Mouse (Mus musculus): ENCODE measurements around the gene Ptpre. TPM values are rescaled to one million over a fixed set of nuclear protein-coding genes. Genes with fewer than 3 reads are reported as not detected.

The Ptpre gene
- polyA plus RNA-seq, 1 experiment from 2014 or later = 2.5 TPM

GRCm38 (mm10) chr7:135705753-135706152, 168.5 kb downstream of the Ptpre start:
- no peak overlapping the region for H3K4me2 ChIP-seq (ENCODE audit: low read depth, low read length)
- H3K4me1 ChIP-seq (replicated peaks; ENCODE audit: control insufficient read depth, insufficient read depth, low read length) = 0 out of 2 replicates have a peak, but pooled peaks cover 4% of the 10 kb centered on the region
- H3K4me3 ChIP-seq (ENCODE audit: low read length) = no peak overlapping the region
- H3K36me3 ChIP-seq (ENCODE audit: control insufficient read depth, insufficient read depth, low read length) = peaks cover 58% of the 10 kb centered on the region
- H3K27ac ChIP-seq (ENCODE audit: low read length) = no peak overlapping the region
- H3K9ac ChIP-seq (ENCODE audit: low read length) = no peak overlapping the region
- H3K27me3 ChIP-seq (ENCODE audit: control insufficient read depth, insufficient read depth, low read depth, low read length) = no peaks in the 10 kb centered on the region
- H3K9me3 ChIP-seq (ENCODE audit: control insufficient read depth, low read length) = no peaks in the 10 kb centered on the region
- ATAC-seq (ENCODE audit: low read depth) = no peak
- WGBS = 84% methylated on average over 6 of the region's 6 CpGs

DNA sequence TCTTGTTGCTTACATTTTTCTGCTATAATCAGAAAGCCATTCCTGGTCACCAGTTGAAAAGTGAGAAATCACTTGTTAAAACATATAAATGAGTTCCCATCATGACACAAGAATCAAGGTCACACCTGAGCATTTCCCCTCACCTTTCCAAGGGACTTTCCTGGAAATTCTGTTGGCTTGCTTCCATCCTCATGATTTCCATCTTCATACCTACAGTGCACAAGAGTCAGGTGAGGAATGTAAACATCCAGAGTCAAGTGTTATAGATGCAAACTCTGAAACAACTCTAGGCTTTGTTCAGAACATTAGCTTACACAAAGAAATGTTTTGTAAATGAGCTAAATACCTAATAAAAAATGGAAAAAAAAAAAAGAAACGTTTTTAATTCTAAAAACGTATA, 173.4 kb downstream of the Ptpre start:
- H3K9ac ChIP-seq (ENCODE audit: low read length) = no peak overlapping the region
- peaks cover 21% of the 10 kb centered on the region for H3K4me1 ChIP-seq (replicated peaks; ENCODE audit: control insufficient read depth, insufficient read depth, low read length)
- H3K27me3 ChIP-seq (ENCODE audit: control insufficient read depth, insufficient read depth, low read depth, low read length) = no peaks in the 10 kb centered on the region
- peaks cover 30% of the 10 kb centered on the region for H3K36me3 ChIP-seq (ENCODE audit: control insufficient read depth, insufficient read depth, low read length)
- WGBS = 63% methylated on average over 2 of the region's 2 CpGs
- ATAC-seq (ENCODE audit: low read depth) = no peak
- H3K9me3 ChIP-seq (ENCODE audit: control insufficient read depth, low read length) = no peaks in the 10 kb centered on the region
- H3K4me3 ChIP-seq (ENCODE audit: low read length) = no peak overlapping the region
- no peak overlapping the region for H3K4me2 ChIP-seq (ENCODE audit: low read depth, low read length)
- no peak overlapping the region for H3K27ac ChIP-seq (ENCODE audit: low read length)

DNA sequence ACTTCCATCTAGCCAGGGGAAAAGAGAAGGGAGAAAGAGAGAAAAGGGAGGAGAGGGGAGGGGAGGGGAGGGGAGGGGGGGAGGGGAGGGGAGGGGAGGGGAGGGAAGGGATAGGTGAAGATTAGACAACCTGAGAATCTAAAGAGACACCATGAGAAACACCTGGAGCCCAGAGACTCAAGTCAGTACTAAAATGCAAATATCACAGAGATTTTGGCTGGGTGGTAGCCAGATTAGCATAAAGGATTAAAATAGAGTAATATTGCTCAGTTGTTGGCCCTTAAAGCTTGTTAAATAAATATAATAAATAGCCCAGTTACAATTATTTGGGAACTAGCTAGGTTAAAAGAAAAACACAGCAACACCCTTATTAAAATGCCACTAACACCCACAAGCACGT, 175.3 kb downstream of the Ptpre start:
- H3K9ac ChIP-seq (ENCODE audit: low read length) = no peak overlapping the region
- H3K4me3 ChIP-seq (ENCODE audit: low read length) = peak overlapping the region; percentile 38

DNA sequence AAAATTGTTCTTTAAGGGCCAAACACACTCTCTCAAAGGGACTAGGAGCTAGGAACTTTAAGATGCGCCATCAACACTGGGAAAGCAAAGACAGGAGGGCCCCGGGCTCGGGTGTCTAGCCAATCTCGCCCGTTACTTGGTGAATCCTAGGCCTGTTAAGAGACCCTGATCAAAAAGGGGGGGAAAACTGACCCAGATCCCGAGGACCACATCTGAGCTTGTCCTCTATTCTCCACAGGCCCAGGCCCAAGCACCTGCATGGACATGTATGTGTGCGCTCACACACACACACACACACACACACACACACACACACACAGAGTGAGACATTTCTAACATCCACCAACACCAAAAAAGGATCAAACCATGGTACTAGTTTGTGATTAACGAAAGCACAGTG, 176.0 kb downstream of the Ptpre start:
- Histone ChIP-seq H3K4me1 (replicated peaks; ENCODE audit: control insufficient read depth, insufficient read depth, low read length) (peaks cover 25% of the 10 kb centered on the region), H3K4me2 (ENCODE audit: low read depth, low read length) (peak overlapping the region; percentile 67), H3K4me3 (ENCODE audit: low read length) (peak overlapping the region; percentile 38), H3K27me3 (ENCODE audit: control insufficient read depth, insufficient read depth, low read depth, low read length) (no peaks in the 10 kb centered on the region), H3K9ac (ENCODE audit: low read length) (peak overlapping the region; percentile 54), H3K36me3 (ENCODE audit: control insufficient read depth, insufficient read depth, low read length) (peaks cover 10% of the 10 kb centered on the region), H3K27ac (ENCODE audit: low read length) (no peak overlapping the region), H3K9me3 (ENCODE audit: control insufficient read depth, low read length) (no peaks in the 10 kb centered on the region)
- 72% methylated on average over 8 of the region's 8 CpGs for WGBS
- no peak for ATAC-seq (ENCODE audit: low read depth)

More for the DNA sequence above, 175.3 kb downstream of the Ptpre start:
- Histone ChIP-seq H3K36me3 (ENCODE audit: control insufficient read depth, insufficient read depth, low read length) (peaks cover 16% of the 10 kb centered on the region), H3K27ac (ENCODE audit: low read length) (no peak overlapping the region), H3K4me2 (ENCODE audit: low read depth, low read length) (peak overlapping the region; percentile 67; the same call in 1 of the 2 replicates), H3K4me1 (replicated peaks; ENCODE audit: control insufficient read depth, insufficient read depth, low read length) (peaks cover 25% of the 10 kb centered on the region), H3K9me3 (ENCODE audit: control insufficient read depth, low read length) (no peaks in the 10 kb centered on the region), H3K27me3 (ENCODE audit: control insufficient read depth, insufficient read depth, low read depth, low read length) (no peaks in the 10 kb centered on the region)
- ATAC-seq (ENCODE audit: low read depth) = no peak
- WGBS = 81% methylated on average over 1 of the region's 1 CpGs

- Histone ChIP-seq H3K9ac (ENCODE audit: low read length) (peak overlapping the region; percentile 93), H3K27me3 (ENCODE audit: control insufficient read depth, insufficient read depth, low read depth, low read length) (no peaks in the 10 kb centered on the region), H3K9me3 (ENCODE audit: control insufficient read depth, low read length) (no peaks in the 10 kb centered on the region), H3K27ac (ENCODE audit: low read length) (peak overlapping the region; percentile 81; the same call in 1 of the 2 replicates), H3K4me1 (replicated peaks; ENCODE audit: control insufficient read depth, insufficient read depth, low read length) (peaks cover 25% of the 10 kb centered on the region), H3K4me2 (ENCODE audit: low read depth, low read length) (peak overlapping the region; percentile 62), H3K4me3 (ENCODE audit: low read length) (peak overlapping the region; percentile 91), H3K36me3 (ENCODE audit: control insufficient read depth, insufficient read depth, low read length) (no peaks in the 10 kb centered on the region; the same call in 1 of the 2 replicates)
- WGBS = under 1% methylated on average over 7 of the region's 7 CpGs
- ATAC-seq (ENCODE audit: low read depth) = no peak
These were observed 177.9 kb downstream of the Ptpre start for GRCm38 (mm10) chr7:135715166-135715565.

GRCm38 (mm10) chr7:135715642-135716444, 178.6 kb downstream of the Ptpre start, which contains the start of gene Mki67:
TSS of gene Mki67 (minus strand) at chr7:135716361.
- Histone ChIP-seq H3K27me3 (ENCODE audit: control insufficient read depth, insufficient read depth, low read depth, low read length) (no peaks in the 10 kb centered on the region), H3K4me2 (ENCODE audit: low read depth, low read length) (peak within 1 kb of the TSS; percentile 63), H3K9me3 (ENCODE audit: control insufficient read depth, low read length) (no peaks in the 10 kb centered on the region), H3K27ac (ENCODE audit: low read length) (peak within 1 kb of the TSS; percentile 81), H3K4me3 (ENCODE audit: low read length) (peak within 1 kb of the TSS; percentile 91), H3K9ac (ENCODE audit: low read length) (peak within 1 kb of the TSS; percentile 93), H3K4me1 (replicated peaks; ENCODE audit: control insufficient read depth, insufficient read depth, low read length) (peaks cover 21% of the 10 kb centered on the region), H3K36me3 (ENCODE audit: control insufficient read depth, insufficient read depth, low read length) (no peaks in the 10 kb centered on the region; the same call in 1 of the 2 replicates)
- ATAC-seq (ENCODE audit: low read depth) = no peak; the same call in 1 of the 2 replicates
- 0% methylated on average over 76 of the region's 82 CpGs for WGBS

- Histone ChIP-seq H3K9ac (ENCODE audit: low read length) (peak overlapping the region; percentile 93), H3K27ac (ENCODE audit: low read length) (no peak overlapping the region), H3K4me3 (ENCODE audit: low read length) (peak overlapping the region; percentile 91), H3K27me3 (ENCODE audit: control insufficient read depth, insufficient read depth, low read depth, low read length) (no peaks in the 10 kb centered on the region), H3K4me2 (ENCODE audit: low read depth, low read length) (peak overlapping the region; percentile 63), H3K4me1 (replicated peaks; ENCODE audit: control insufficient read depth, insufficient read depth, low read length) (peaks cover 21% of the 10 kb centered on the region), H3K36me3 (ENCODE audit: control insufficient read depth, insufficient read depth, low read length) (no peaks in the 10 kb centered on the region; the same call in 1 of the 2 replicates), H3K9me3 (ENCODE audit: control insufficient read depth, low read length) (no peaks in the 10 kb centered on the region)
- WGBS = 1% methylated on average over 24 of the region's 28 CpGs
- ATAC-seq (ENCODE audit: low read depth) = peak; percentile 98
These were observed 179.2 kb downstream of the Ptpre start for GRCm38 (mm10) chr7:135716445-135716877.

DNA sequence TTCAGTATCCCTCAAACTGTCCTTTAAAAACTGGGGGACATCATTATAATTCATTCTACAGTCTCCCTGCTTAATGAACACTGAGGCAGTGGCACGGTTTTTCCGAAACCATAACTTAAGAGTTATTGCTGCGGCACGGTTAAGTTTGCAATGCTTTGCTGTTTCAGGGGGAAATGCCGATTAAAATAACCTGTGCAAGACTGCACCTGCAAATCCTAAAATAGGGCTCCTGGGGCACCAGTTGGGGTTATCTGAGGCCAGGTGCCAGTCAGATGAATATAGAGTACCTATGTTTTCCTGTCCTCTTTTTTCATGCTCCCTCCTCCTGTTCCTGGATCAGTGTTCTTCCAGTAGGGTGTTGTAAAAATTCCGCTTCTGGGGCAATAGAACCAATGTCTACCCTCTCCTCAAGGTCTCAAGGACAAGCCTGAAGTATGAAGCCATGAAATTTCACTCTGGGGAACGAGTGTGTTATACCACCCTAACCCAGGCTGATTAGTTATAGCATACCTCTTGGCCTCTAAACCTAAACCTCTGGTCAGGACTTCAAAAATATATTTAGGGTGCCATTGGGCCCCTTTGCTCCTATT, 179.8 kb downstream of the Ptpre start:
- no peaks in the 10 kb centered on the region for H3K9me3 ChIP-seq (ENCODE audit: control insufficient read depth, low read length)
- H3K9ac ChIP-seq (ENCODE audit: low read length) = peak overlapping the region; percentile 67
- 46% methylated on average over 7 of the region's 7 CpGs for WGBS
- H3K4me3 ChIP-seq (ENCODE audit: low read length) = peak overlapping the region; percentile 91
- H3K27ac ChIP-seq (ENCODE audit: low read length) = no peak overlapping the region
- peaks cover 21% of the 10 kb centered on the region for H3K4me1 ChIP-seq (replicated peaks; ENCODE audit: control insufficient read depth, insufficient read depth, low read length)
- H3K36me3 ChIP-seq (ENCODE audit: control insufficient read depth, insufficient read depth, low read length) = no peaks in the 10 kb centered on the region; the same call in 1 of the 2 replicates
- ATAC-seq (ENCODE audit: low read depth) = no peak
- peak overlapping the region; percentile 63 for H3K4me2 ChIP-seq (ENCODE audit: low read depth, low read length)
- no peaks in the 10 kb centered on the region for H3K27me3 ChIP-seq (ENCODE audit: control insufficient read depth, insufficient read depth, low read depth, low read length)

GRCm38 (mm10) chr7:135721436-135721992, 184.2 kb downstream of the Ptpre start:
- Histone ChIP-seq H3K9ac (ENCODE audit: low read length) (no peak overlapping the region), H3K36me3 (ENCODE audit: control insufficient read depth, insufficient read depth, low read length) (no peaks in the 10 kb centered on the region), H3K4me2 (ENCODE audit: low read depth, low read length) (no peak overlapping the region), H3K27me3 (ENCODE audit: control insufficient read depth, insufficient read depth, low read depth, low read length) (no peaks in the 10 kb centered on the region), H3K4me1 (replicated peaks; ENCODE audit: control insufficient read depth, insufficient read depth, low read length) (peaks cover 22% of the 10 kb centered on the region), H3K4me3 (ENCODE audit: low read length) (no peak overlapping the region), H3K27ac (ENCODE audit: low read length) (no peak overlapping the region), H3K9me3 (ENCODE audit: control insufficient read depth, low read length) (no peaks in the 10 kb centered on the region)
- no peak for ATAC-seq (ENCODE audit: low read depth)
- WGBS = 54% methylated on average over 7 of the region's 7 CpGs
